ENCODE assay signal across 8 mouse cellular contexts in the genomic region with DNA sequence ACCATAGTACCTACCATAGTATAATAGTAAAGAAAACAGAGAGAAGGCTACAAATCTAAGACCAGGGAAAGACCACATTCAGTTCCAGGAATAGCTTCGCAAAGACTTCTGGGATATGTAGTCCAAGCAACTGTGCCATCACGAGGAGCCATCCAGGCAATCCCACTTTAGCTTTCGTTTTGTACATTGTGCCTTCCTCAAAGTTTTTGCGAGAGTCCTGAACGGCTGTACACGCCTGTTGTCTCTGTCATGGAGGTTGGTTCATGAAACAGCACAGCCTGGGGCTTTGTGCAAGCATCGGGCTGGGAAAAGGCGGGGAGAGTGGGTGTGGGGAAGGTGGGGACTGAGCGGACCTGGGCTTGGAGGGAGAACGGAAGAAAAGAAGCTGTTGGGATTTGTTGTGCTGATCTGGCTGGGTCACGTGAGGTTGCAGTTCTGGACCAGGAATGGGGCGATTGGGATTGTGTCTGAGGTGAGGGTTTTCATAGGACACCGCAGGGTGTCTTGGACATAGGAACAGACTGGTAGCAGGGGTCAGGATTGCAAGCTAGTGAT. TPM values are rescaled to one million over a fixed set of nuclear protein-coding genes. Genes with fewer than 3 reads are reported as not detected.
DNase-seq lines count a peak whose midpoint lies in the region; ATAC-seq and TF ChIP-seq lines count a peak whose summit lies in the region.

A gene (plus strand): TSS at position 167 of the 555 bp plus-strand sequence.

- peak; percentile 9 for DNase-seq in spleen, adult 12 weeks (ENCODE audit: low spot score)
- DNase-seq in spleen, postnatal 4 days (ENCODE audit: low spot score in 2 of 2) = no peak
- peak; percentile 74 for DNase-seq in embryo, embryonic 9.5 days (ENCODE audit: extremely low spot score)
- DNase-seq in heart, adult 18-20 months = peak; percentile 77 to 87
- peak; percentile 75 for DNase-seq in kidney, adult 18-20 months
- peak; percentile 67 for DNase-seq in limb, embryonic 10.5 days (ENCODE audit: low spot score)

- H3K4me2 ChIP-seq in midbrain, embryonic 12.5 days (replicated peaks) = peak within 1 kb of the TSS; percentile 65

- H3K4me1 ChIP-seq in limb, embryonic 10.5 days = 0 out of 2 replicates have a peak, but pooled peaks cover 3% of the 10 kb centered on the region
- H3K4me1 ChIP-seq in midbrain, embryonic 12.5 days = no peaks in the 10 kb centered on the region
- H3K4me1 ChIP-seq in small intestine, adult 2 months (ENCODE audit: control insufficient read depth, insufficient read depth, insufficient read length, low read length) = no peaks in the 10 kb centered on the region

- ATAC-seq in midbrain, embryonic 12.5 days (ENCODE audit: low FRiP score, low read depth) = peak; percentile 93

- peak within 1 kb of the TSS; percentile 68 for H3K4me3 ChIP-seq in limb, embryonic 10.5 days
- H3K4me3 ChIP-seq in midbrain, embryonic 12.5 days = peak within 1 kb of the TSS; percentile 67
- H3K4me3 ChIP-seq in small intestine, adult 2 months (ENCODE audit: low read depth, low read length) = peak within 1 kb of the TSS; percentile 71

- peak within 1 kb of the TSS; percentile 87 for H3K27ac ChIP-seq in limb, embryonic 10.5 days
- H3K27ac ChIP-seq in midbrain, embryonic 12.5 days (replicated peaks) = no peak within 1 kb of the TSS
- no peak within 1 kb of the TSS for H3K27ac ChIP-seq in small intestine, adult 2 months (ENCODE audit: insufficient read depth, low read depth, low read length)

- H3K27me3 ChIP-seq in limb, embryonic 10.5 days (ENCODE audit: low read depth, poor library complexity, severe bottlenecking) = no peaks in the 10 kb centered on the region
- no peaks in the 10 kb centered on the region for H3K27me3 ChIP-seq in midbrain, embryonic 12.5 days
- H3K27me3 ChIP-seq in small intestine, adult 2 months (ENCODE audit: control insufficient read depth, insufficient read depth, low read length) = no peaks in the 10 kb centered on the region

- H3K36me3 ChIP-seq in limb, embryonic 10.5 days = no peaks in the 10 kb centered on the region
- H3K36me3 ChIP-seq in midbrain, embryonic 12.5 days = no peaks in the 10 kb centered on the region
- no peaks in the 10 kb centered on the region for H3K36me3 ChIP-seq in small intestine, adult 2 months (ENCODE audit: control insufficient read depth, insufficient read depth, low read length)

- TF ChIP-seq POLR2A in small intestine, adult 2 months (IDR thresholded peaks at IDR 0.05; ENCODE audit: low read depth, low read length) = no peak

- peak within 1 kb of the TSS; percentile 69 for H3K9ac ChIP-seq in midbrain, embryonic 12.5 days (replicated peaks)

- 5% methylated on average over 13 of the region's 13 CpGs for WGBS in limb, embryonic 10.5 days
- 2% methylated on average over 13 of the region's 13 CpGs for WGBS in midbrain, embryonic 12.5 days
- WGBS in small intestine, adult 2 months = under 1% methylated on average over 13 of the region's 13 CpGs

- H3K9me3 ChIP-seq in limb, embryonic 10.5 days (replicated peaks) = no peaks in the 10 kb centered on the region
- H3K9me3 ChIP-seq in midbrain, embryonic 12.5 days = no peaks in the 10 kb centered on the region

- TF ChIP-seq CTCF in small intestine, adult 2 months (IDR thresholded peaks at IDR 0.05; ENCODE audit: extremely low read depth, insufficient read length, insufficient replicate concordance, low read depth, low read length) = no peak

RNA-seq across cellular contexts. Expression of the gene that starts here (rescaled TPM):
- under 1 TPM; 0.85 to 0.92 TPM for total RNA-seq in heart, adult 18-20 months (2021)
- 1.5 and 1.9 TPM in 2 replicates for polyA plus RNA-seq in limb, embryonic 10.5 days (2016; fragmentation: Nextera tagmentation; extraction: Ambion mirVana)
- 0.83 and 1.7 TPM in 2 replicates for polyA plus RNA-seq in midbrain, embryonic 12.5 days (2016; fragmentation: Nextera tagmentation; extraction: Ambion mirVana)
- 0.06 TPM in 1 of 2 replicates, not detected in the other for polyA plus RNA-seq in small intestine, adult 2 months (2012; rRNA removed)

Comparison
In these comparisons a context has a peak if more than half of its experiments do, and no peak if none do; other contexts are left out.
1. DNase-seq: peak in spleen, adult 12 weeks (single experiment), embryo, embryonic 9.5 days (single experiment), kidney, adult 18-20 months (single experiment) and limb, embryonic 10.5 days (single experiment); none in spleen, postnatal 4 days (0 of 2).
2. Peak in DNase-seq in heart, adult 18-20 months; RNA of the gene not detected or under 1 TPM.
3. Peak in every context shown above with its lines, with median percentiles within 50 percentile points of each other: H3K4me3 ChIP-seq.